Mouse (Mus musculus) T-helper 2 cell (primary cell): Measurements from ENCODE around the gene Arhgap40.

Experiments used
- in situ Hi-C: fragments of 300-600 bp; cut with MboI, MseI; formaldehyde crosslinking; loops from one replicate; pipeline ENCODE4 v1.15.1; 2025; ENCODE audit warnings: high pct_unique_total_duplicates

Arhgap40 gene

DNA sequence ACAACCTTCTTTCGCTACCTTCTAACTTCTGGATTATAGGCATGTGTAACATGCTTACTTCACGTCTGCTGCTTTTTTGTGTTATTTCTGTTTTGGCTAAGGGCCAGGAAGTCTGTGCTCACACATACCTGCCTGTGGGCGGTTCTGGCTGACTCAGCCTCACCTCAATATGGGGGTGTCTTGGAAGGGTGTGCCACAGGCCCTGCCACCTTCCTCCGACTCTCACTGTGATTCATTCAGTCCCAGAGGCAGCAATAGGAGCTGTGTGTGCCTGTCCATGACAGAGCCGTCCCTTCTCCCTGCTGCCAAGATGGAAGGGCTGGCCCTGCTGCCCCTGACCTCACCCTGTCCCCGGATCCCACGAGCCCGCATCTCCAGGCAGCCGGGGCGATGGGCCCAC, at the start of gene Arhgap40:
Gene Arhgap40, plus strand, starts transcription at position 269 of the 400 bp plus-strand sequence.
- in situ Hi-C loops: no loop called here

DNA sequence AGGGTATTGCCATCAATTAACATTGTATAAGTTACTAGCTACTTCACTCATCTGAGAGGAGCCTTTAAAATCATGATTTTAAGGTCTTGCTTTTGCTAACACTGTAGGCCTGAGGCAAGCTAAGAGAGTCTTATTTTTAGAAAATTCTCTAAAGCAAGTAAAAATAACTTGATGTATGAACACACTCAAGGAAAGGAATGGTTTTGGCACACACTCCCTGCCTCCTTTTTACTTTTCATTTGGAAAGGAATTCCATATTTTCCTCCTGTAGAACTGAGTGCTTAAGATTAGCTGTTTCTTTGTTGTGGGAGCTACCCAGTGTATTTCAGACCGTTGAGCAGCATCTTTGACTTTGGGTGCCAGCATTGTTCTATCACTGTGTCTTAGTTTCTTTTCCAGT, 38.4 kb upstream of the Arhgap40 start:
- in situ Hi-C loops: no loop called here

DNA sequence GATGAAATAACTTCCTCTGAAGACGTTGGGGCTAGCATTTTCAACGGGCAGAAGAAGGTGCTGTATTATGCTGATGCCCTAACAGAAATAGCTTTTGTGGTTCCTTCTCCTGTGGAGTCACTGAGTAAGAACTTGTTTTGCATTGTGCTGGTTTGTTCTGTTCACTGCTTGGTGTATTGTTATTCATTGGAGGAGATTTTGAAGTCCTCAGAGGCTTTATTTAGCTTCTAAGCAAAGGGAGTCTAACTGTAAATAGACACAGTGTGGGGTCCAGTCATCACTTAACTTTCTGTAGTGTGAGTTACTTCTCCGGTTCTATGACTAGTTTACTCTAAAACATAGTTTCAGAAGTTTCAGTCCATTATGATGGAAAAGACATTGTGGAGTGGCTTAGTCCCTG, 35.0 kb upstream of the Arhgap40 start:
- in situ Hi-C loops: no loop called here

DNA sequence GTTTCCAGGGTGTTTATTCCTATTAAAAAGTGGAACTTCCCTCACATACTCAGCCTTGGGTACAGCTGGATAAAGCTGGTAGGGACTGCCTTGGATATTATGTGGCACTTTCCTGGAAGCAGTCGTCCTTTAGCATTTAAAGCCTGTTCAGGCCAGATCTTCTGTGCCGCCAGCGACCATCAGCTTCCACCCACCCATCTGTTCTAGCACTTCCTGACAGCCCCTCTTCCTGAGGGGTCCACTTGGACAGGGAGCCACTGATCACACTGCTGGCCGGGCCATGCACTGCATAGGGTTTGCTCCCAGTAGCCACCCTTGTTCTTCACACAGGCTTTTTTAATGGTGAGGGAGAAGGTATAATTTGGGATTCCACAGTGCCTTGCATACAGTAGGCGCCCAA, 14.1 kb upstream of the Arhgap40 start:
- in situ Hi-C loops: no loop called here

DNA sequence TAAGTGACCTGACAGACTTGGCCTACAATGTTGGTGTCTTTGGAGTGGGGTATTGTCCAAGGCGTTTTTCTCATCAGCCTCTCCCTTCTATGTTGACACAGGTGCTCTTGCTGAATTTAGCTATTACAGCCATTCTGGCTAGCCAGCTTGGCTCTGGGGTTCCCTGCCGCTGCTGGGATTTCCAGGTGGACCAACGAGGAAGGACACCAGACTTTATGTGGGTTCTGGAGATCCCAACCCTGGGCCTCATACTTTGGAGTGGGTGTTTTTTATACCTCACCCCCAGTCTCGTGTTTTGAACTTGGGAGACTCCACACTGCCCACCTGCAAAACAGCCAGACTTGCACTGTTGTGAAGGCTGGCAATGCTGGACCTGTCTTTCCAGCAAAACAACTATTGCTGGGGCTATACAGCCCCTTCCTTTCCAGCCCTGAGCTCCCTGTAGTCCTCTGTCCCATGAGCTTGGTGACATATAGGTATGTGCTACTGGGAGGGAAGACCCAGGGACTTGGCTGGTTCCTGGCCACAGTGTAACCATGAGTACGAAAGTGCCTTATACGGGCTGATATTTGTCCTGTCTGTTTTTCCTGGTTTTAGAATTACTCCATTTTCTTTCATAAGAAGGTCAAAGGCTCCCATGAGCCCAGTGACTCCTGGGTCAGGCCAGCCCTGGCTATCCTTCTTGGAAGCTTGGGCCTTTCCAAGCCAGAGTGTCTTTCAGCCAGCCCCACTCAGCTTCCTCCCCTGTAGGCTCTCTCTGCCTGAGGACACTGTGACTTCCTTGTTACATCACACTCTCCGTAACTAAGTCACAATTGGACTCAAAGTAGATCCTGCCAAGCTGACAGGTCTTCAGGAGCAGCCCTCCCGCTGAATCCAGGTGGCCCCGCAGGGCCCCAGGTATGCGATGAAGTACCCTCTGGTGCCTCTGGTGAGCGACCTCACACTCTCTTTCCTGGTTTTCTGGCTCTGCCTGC, 10.5 kb upstream of the Arhgap40 start, which contains the start of gene Adig:
Gene Adig, plus strand, starts transcription at position 777 of the 977 bp plus-strand sequence.
- in situ Hi-C loops: no loop called here

DNA sequence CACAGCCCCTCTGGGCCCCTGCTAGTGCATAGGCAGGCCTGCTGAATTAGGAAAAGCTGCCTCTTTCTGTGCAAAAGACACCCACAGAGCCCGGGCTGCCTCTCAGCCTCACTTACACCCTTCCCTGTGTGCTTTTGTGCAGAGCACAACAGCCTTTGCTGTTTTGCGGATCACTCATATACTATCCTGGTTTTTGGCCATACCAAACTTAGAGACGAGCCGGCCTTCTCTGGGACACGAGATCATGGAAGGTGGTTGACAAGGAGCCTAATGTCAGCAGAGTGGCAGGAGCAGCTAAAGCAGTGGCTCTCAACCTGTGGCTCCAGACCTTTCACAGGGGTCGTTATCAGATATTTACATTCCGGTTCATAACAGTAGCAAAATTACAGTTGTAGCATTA, 9.4 kb upstream of the Arhgap40 start:
- in situ Hi-C loops: no loop called here

DNA sequence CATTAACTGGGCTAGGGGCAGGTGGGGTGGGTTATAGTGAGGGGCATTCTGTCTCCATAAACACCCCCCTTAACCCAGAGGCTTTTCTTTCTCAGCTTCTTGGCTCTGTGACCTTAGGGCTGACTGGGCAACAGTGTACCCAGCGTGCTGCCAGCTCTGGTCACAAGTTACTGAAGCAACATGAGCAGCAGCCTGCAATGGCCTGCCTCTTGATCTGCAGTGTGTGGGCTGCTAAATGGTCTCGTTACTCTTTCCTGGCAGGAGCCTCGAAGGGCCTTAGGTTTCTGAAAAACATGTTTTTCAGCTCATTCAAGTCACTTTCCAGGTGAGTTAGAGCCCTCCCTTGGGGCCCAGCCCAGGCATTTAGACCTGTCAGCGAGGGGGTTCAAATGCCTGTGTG, 8.9 kb upstream of the Arhgap40 start:
- in situ Hi-C loops: no loop called here

DNA sequence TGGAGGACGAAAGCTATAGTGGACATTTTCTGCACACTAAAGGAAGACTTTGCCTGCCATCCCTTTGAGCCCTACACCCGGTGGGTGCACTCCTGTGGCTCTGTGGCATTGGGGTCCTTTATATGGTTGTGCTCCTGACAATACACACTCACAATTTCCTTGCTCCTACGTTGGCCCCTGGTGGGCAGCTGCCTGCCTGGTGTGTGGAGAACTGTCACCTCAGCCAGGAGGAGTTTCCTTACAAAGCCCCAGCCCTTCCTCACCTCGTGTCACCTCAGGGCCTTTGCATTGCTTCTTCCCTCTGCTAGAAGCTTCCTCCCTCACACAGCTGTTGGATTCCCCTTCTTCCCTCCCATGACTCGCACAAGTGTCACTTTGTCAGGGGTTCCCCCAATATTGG, 6.1 kb upstream of the Arhgap40 start:
- in situ Hi-C loops: no loop called here

DNA sequence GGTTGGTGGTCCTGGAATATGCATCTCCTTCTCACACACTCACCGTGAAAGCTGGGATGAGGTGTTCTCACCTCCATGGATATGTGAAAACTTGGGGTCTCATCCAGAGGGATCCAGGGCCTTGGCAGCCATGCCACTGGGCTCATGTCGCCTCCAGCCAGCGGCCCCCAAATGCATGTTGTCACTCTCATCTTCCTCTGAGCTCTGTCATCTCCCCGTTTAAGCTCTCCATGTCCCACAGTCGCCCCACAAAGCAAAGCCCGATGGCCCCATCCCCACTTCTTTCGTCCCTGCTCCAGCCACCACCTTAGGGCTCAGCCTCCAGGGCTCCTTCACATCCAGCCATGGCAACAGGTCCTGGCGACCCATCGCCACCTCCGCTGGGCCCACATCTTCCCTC, 5.5 kb upstream of the Arhgap40 start:
- in situ Hi-C loops: no loop called here

DNA sequence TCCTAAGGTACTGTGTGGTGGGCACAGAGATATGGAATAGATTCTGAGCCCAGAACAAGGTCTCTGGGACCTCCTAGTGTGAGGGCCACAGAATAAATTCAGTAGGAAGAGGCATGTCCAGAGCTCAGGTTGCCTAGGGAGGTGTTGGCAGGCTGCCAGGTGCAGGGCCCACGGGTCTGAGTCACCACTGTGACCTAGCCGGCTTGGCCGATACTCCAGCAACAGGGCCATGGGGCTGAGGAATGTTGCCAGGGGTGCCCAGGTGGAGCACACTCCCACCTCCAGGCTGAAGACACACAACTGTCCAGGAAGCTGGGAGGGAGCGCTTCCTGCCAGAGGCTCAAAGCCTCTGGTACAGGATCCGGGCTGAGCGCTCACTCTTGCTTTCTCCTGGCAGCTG, 1.9 kb upstream of the Arhgap40 start:
- in situ Hi-C loops: no loop called here

DNA sequence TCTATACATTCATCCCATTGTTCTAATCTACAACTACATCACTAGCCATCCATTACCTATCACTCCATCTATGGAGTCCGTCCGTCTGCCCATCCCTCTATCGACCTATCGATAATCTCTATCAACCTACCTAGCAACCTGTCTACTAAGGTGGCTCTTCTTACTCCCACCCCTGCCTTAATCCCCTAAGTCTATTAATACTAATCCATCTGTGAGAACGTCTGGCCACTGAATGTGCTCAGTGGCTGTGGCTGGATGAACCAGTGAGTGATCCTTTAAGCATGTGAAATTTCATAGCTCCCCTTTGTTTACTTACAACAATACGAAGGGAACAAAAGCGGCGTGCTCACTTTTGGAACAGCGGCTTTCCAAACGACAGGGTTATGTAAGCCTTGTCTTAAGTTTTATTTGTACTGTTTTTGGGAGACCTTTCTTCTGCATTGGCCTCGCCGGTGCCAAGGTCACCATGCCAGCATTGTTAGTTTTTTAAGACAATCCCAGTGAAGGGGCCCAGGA, 1.3 kb downstream of the Arhgap40 start:
- in situ Hi-C loops: no loop called here

DNA sequence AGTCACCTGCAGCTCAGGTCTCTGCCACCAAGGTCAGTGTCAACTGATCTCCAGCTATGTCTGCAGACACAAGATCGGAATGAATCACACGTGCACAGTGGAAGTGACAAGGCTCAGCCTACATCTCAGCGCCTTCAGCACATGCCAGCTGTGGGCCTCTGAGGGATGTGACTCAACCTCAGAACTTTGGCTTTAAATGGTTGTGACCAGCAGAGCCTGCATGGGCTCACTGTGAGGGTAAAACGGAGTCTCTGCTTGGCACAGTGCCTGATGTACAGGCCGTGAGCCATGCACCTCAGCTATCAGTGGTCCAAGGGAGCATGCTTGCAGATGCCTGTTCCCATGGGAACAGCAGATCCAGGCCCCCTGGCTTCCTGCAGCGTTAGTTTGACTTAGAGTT, 6.0 kb downstream of the Arhgap40 start:
- in situ Hi-C loops: no loop called here

DNA sequence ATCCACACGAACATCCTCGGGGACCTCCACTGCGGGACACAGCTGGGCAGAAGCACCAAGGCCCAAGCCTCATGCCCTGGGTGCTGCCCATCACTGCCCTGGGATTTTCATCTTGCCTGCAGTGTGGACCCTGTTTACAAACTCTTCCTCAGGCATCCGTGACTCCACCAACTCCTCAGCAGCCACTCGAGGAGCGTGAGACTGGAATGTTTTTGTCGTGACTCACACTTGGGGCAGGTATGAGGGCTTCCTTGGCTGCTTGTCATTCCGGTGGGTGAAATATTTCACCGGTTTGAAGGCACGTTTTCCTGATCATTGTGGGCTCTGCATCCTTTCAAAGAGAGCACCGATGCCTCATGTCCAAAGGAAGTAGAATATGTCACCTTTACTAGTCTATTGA, 6.5 kb downstream of the Arhgap40 start:
- in situ Hi-C loops: no loop called here

DNA sequence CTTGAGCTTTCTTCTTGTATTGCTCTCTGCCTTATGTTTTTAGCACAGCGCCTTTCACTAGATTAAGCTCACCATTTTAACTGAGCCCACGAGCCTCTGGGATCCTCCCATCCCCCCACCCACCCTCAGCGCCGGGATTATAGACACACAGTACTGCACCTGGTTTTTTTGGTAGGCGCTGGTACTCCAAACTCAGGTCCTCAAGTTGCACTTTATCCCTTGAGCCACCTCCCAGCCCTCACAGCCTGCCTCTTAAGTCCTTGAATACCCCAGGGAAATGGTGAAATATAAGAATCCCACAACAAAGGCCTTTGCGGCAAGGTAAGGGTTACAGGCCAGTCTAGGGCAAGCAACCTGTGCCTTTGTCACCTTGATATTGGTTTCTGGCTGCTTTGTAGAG, 7.2 kb downstream of the Arhgap40 start:
- in situ Hi-C loops: no loop called here

DNA sequence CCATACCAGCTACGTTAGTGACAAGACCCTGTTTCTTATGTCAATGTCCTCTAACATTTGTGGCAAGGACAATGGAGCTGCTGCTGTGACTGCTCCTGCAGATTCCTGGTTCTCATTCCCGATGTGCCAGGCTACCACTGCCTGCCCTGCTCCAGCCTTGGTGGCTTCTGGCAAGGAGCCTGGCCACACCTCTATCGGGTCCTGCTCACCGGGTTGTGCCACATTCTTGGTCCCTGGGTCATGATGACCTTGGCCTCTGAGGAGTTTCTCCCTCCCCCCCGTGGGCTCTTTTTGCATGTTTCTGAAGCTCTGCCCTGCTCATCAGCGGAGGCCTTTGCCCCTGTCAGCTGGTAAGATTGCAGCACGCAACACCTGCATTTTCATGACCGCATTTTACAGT, 10.5 kb downstream of the Arhgap40 start:
- in situ Hi-C loops: no loop called here

DNA sequence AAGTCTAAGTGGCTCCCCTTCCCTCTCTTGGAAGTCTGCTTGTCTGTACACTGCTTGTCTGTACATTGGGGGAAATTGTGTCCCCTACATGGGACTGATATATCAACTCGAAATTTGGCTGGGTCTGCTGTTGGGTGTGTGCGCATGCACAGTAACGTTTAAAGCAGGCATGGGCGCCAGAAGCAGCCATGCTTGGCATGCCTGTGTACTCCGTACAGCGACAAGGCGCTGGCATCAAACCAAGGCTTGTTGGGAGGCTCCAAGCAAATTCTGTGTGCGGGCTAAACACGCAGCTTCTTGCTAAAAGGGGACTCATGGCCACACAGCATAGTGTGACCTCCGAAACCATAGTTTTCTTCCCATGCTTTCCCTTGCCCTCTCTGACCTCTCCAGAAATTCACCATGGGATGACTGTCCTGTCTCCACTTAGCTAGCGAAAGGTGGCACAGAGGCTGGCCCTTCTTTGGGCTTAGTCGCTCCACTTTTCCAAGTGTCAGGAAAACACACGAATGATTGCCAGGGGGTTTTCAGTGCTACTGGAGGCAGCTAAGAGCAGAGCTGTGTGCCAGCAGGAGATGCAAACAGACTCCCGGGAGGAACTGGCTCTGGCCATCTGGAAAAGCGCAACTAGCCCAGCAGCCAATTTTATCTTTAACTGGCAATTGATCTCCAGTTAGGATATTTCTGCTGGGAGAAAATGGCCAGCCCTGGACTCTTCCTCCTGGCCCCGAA, 11.7 kb downstream of the Arhgap40 start:
- in situ Hi-C loops: no loop called here

DNA sequence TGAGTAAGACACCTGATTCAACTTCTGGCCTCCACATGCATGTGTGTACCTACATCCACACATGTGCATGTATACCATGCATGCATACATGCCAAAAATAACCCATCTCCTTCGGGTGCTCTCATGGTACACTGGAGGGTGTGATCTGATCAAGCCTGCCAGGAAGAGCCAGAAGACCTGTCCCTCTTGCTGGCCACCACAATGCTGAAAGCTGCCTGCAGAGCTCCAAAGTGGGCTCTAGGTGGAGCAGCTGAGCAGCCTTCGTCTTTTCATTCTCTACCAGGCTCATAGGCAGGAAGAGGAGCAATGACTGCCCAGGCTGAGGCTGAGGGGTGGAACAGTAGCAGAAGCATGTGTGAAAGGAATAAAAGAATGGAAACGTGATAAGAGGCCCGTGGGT, 21.5 kb downstream of the Arhgap40 start:
- in situ Hi-C loops: loop anchor here (25.0 kb wide), 1 partner anchor 328 kb away; no protein-coding TSS in a partner anchor

DNA sequence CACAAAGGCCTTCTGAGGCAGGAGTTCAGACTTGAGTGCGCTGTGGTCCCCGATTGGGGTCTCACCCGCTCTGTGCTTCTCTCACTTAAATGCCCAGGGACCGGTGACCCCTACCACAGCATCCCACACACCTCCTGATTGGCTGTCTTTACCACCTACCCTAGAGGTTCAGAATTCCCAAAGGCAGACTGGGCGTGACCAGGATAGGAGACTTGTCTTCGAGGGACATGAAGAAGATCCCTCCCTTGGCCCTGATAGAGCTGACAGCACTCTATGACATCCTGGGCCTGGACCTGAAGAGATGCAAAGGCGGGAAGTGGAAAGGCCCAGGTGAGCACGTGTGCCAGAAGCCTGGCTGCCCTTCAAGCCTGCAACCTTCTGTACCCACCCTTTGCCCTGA, 22.0 kb downstream of the Arhgap40 start:
- in situ Hi-C loops: loop anchor here (25.0 kb wide), 1 partner anchor 328 kb away; no protein-coding TSS in a partner anchor

DNA sequence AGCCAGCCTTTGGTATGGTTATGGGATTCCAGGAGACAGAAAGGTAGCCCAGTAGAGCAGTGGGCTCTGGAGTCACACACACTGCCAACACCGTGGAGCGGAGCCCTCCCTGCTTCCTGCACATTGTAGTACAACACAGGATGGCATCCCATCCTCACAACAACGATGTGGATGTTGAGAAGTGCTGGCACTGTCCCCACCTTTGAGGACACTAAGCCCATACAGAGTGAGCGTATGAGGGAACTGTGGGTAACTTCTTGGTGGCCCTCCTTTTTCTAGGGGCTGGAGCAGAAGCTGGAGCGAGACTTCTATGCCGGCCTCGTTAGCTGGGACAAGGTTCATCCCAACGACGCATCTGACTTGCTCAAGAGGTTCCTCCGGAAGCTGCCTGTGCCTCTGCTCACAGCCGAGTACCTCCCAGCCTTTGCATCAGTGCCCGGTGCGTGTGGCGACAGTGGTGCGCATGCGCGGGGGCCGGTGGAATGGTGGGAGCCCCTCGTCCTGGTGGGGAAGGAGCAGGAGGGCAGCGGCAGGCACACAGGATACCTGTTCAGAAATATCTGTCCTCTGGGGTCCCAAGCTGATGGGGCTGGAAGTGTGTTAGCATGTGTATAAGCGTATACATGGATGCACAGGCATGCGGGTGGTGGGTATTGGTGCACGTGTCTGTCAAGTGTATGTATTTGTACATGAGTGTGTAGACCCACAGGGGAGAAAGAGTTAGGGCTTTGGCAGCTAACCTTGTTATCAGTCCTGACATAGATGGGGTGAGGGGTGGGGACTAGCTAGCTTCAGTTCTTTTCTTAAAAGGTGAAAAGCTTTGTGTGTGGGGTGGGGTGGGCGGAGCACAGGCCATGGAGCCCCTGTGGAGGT, 27.1 kb downstream of the Arhgap40 start:
- in situ Hi-C loops: loop anchor here (5.0 to 25.0 kb wide), 3 partner anchors 113 to 323 kb away; no protein-coding TSS in a partner anchor

DNA sequence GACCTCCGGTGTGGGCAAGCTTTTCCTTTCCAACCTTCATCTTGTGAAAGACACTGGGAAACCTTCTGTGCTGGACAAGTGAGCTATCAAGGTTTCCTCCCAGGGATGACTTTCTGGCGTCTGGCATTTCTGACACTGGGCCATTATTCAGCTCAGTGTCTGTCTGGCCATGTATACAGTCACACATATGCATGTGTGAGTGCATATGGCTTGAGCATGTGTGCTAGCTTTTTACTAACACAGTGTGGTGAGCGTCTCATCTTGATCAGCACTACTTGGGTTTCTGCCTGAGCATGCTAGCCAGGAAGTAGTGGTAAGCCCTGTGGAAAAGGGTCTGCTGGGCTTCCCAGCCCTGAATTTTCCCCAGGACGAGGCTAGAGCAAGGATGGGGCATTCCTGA, 28.7 kb downstream of the Arhgap40 start:
- in situ Hi-C loops: loop anchor here (5.0 to 25.0 kb wide), 3 partner anchors 111 to 321 kb away; no protein-coding TSS in a partner anchor

DNA sequence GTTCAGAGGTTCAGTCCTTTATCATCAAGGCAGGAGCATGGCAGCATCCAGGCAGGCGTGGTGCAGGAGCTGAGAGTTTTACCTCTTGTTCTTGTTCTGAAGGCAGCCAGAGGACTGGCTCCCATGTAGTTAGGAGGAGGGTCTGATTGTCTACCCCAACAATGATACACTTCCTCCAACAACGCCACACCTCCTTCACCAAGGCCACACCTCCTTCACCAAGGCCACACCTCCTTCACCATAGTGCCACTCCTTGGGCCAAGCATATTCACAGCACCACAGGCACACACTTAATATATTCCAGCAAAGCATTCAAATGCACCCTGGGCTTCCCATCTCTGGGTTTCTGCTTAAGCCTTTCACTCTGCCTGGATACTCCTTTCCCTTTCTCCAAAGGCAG, 32.7 kb downstream of the Arhgap40 start:
- in situ Hi-C loops: loop anchor here (25.0 kb wide), 1 partner anchor 317 kb away; no protein-coding TSS in a partner anchor
